Mouse (Mus musculus) stomach, embryonic 16.5 days (tissue): Measurements from ENCODE around the gene Pop4. TPM values are rescaled to one million over a fixed set of nuclear protein-coding genes. Genes with fewer than 3 reads are reported as not detected.
A peak's percentile ranks its signal among the peaks of the same experiment; 100 is the strongest.

Experiments used
- ATAC-seq: fragments of 200-750 bp; cut with Nextera tagmentation; 2 replicates; pipeline ENCODE4 v1.8.0; 2017; ENCODE audit warnings: moderate number of reproducible peaks, moderate TSS enrichment; ENCODE audit not compliant: insufficient read depth, low FRiP score
- H3K27ac ChIP-seq: fragments of 300-500 bp; sonication (generic); 2 replicates; pipeline ENCODE4 v1.5.1; 2014; ENCODE audit warnings: low read length
- H3K27me3 ChIP-seq: fragments of 300-500 bp; sonication (generic); 2 replicates; pipeline ENCODE4 v1.6.1; 2014; ENCODE audit warnings: low read length, control low read depth, mixed read lengths; ENCODE audit not compliant: control insufficient read depth, insufficient read depth
- H3K36me3 ChIP-seq: fragments of 300-500 bp; sonication (generic); 2 replicates; pipeline ENCODE4 v1.6.1; 2014; ENCODE audit warnings: low read length; ENCODE audit not compliant: control insufficient read depth, insufficient read depth
- H3K4me1 ChIP-seq: fragments of 300-500 bp; sonication (generic); 2 replicates; pipeline ENCODE4 v1.6.1; 2014; ENCODE audit warnings: low read length, control low read depth, mixed read lengths; ENCODE audit not compliant: control insufficient read depth, insufficient read depth
- H3K4me2 ChIP-seq: fragments of 300-500 bp; sonication (generic); 2 replicates; pipeline ENCODE4 v1.6.1; 2014; ENCODE audit warnings: low read depth, low read length, mixed read lengths
- H3K4me3 ChIP-seq: fragments of 300-500 bp; sonication (generic); replicated peaks from 2 replicates; pipeline ENCODE4 v1.5.1; 2014; ENCODE audit warnings: mild to moderate bottlenecking, low read length
- H3K9ac ChIP-seq: fragments of 300-500 bp; sonication (generic); 2 replicates; pipeline ENCODE4 v1.6.1; 2014; ENCODE audit warnings: low read length
- H3K9me3 ChIP-seq: fragments of 300-500 bp; sonication (generic); replicated peaks from 2 replicates; pipeline ENCODE4 v1.6.1; 2016; ENCODE audit warnings: low read length, control low read depth; ENCODE audit not compliant: control insufficient read depth
- WGBS: fragments of 180-500 bp; shearing (Covaris S2); extraction: QIAGEN DNeasy Blood & Tissue Kit; methylation state at CpG from one replicate; pipeline ENCODE4 v1.1.7; 2014; 5-methylcytosine and 5-hydroxymethylcytosine counted together
- polyA plus RNA-seq: library from polyadenylated mRNA; unstranded; fragments of >200 nt; fragmentation: Nextera tagmentation; extraction: Ambion mirVana; gene quantifications from 2 replicates; pipeline ENCODE4 v1.2.1, GENCODE M21; 2015

Pop4 gene
- polyA plus RNA-seq, 1 experiment from 2014 or later, result 47.9 TPM

DNA sequence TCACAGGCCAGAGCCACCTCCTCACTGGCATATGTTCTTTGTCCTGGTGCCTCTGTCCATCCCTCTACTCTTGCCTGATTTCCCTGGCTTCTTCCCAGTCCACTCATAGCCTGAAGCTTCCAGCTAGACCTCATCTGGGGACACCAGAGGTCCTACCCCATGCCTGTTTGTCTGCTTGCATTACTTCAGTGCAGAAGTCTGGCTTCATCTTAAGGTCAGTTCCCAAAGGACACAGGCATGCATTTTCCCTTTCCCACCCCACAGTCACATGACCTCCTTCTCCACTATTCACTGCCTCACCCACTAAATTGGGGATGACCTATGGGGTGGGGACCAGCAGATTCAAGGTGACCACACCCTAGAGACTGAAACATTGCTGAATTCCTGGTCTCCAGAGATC, 17.8 kb downstream of the Pop4 start:
- Histone ChIP-seq H3K9ac (no peak overlapping the region), H3K27ac (no peak overlapping the region), H3K4me3 (no peak overlapping the region), H3K9me3 (no peaks in the 10 kb centered on the region), H3K4me1 (no peaks in the 10 kb centered on the region), H3K36me3 (no peaks in the 10 kb centered on the region), H3K27me3 (no peaks in the 10 kb centered on the region), H3K4me2 (no peak overlapping the region)
- ATAC-seq, result no peak

GRCm38 (mm10) chr7:38251494-38252216, 19.6 kb downstream of the Pop4 start:
- WGBS, result 41% methylated on average over 5 of the region's 5 CpGs
- Histone ChIP-seq H3K36me3 (no peaks in the 10 kb centered on the region), H3K9ac (no peak overlapping the region), H3K4me2 (no peak overlapping the region), H3K27ac (no peak overlapping the region), H3K27me3 (no peaks in the 10 kb centered on the region), H3K9me3 (no peaks in the 10 kb centered on the region), H3K4me3 (no peak overlapping the region), H3K4me1 (no peaks in the 10 kb centered on the region)
- no peak for ATAC-seq

DNA sequence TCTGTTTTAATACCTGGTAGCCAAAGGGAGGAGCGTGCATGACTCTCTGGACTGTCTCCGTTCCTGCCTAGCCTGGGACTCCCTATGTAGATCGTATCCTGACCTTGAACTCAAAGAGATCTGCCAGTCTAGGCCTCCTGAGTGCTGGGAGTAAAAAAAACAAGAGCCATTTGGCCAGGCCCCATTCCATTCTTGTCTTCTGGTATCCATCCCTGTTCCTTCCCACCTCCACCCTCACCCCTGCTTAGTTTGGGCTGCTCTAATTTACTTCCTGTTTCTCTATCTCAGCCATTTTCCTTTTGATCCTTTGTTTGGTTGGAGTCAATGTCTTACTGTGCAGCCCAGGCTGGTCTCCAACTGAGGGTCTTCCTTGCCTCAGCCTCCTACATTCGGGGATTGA, 28.8 kb downstream of the Pop4 start:
- 86% methylated on average over 4 of the region's 4 CpGs for WGBS
- no peak overlapping the region for H3K4me2 ChIP-seq
- no peaks in the 10 kb centered on the region for H3K9me3 ChIP-seq
- H3K9ac ChIP-seq, result no peak overlapping the region
- H3K4me3 ChIP-seq, result no peak overlapping the region
- H3K4me1 ChIP-seq, result no peaks in the 10 kb centered on the region
- no peak for ATAC-seq
- no peaks in the 10 kb centered on the region for H3K36me3 ChIP-seq
- no peak overlapping the region for H3K27ac ChIP-seq
- H3K27me3 ChIP-seq, result no peaks in the 10 kb centered on the region

- Histone ChIP-seq H3K27ac (no peak overlapping the region), H3K9ac (no peak overlapping the region), H3K4me1 (no peaks in the 10 kb centered on the region), H3K4me2 (no peak overlapping the region), H3K27me3 (no peaks in the 10 kb centered on the region), H3K9me3 (no peaks in the 10 kb centered on the region), H3K36me3 (no peaks in the 10 kb centered on the region), H3K4me3 (no peak overlapping the region)
- no peak for ATAC-seq
Measured at GRCm38 (mm10) chr7:38237140-38237539, 34.1 kb downstream of the Pop4 start.

- Histone ChIP-seq H3K27ac (no peak overlapping the region), H3K27me3 (no peaks in the 10 kb centered on the region), H3K4me3 (no peak overlapping the region), H3K36me3 (no peaks in the 10 kb centered on the region), H3K9me3 (no peaks in the 10 kb centered on the region), H3K9ac (no peak overlapping the region), H3K4me2 (no peak overlapping the region), H3K4me1 (no peaks in the 10 kb centered on the region)
- ATAC-seq, result no peak
- 31% methylated on average over 10 of the region's 11 CpGs for WGBS
Measured at GRCm38 (mm10) chr7:38236400-38237105, 34.7 kb downstream of the Pop4 start.

GRCm38 (mm10) chr7:38230285-38230684, 40.9 kb downstream of the Pop4 start:
- no peaks in the 10 kb centered on the region for H3K27me3 ChIP-seq
- ATAC-seq, result no peak
- H3K4me2 ChIP-seq, result no peak overlapping the region
- H3K27ac ChIP-seq, result no peak overlapping the region
- no peaks in the 10 kb centered on the region for H3K36me3 ChIP-seq
- 26% methylated on average over 8 of the region's 8 CpGs for WGBS
- 0 out of 2 replicates have a peak, but pooled peaks cover 4% of the 10 kb centered on the region for H3K4me1 ChIP-seq
- no peaks in the 10 kb centered on the region for H3K9me3 ChIP-seq
- no peak overlapping the region for H3K9ac ChIP-seq
- no peak overlapping the region for H3K4me3 ChIP-seq

GRCm38 (mm10) chr7:38228329-38228728, 42.9 kb downstream of the Pop4 start:
- no peak overlapping the region for H3K27ac ChIP-seq
- H3K9ac ChIP-seq, result peak overlapping the region; percentile 72; the same call in 1 of the 2 replicates

GRCm38 (mm10) chr7:38227900-38228298, 43.3 kb downstream of the Pop4 start, which contains the start of gene Plekhf1:
TSS of gene Plekhf1 (minus strand) at chr7:38228016.
- peak within 1 kb of the TSS; percentile 61 for H3K4me3 ChIP-seq
- H3K36me3 ChIP-seq, result no peaks in the 10 kb centered on the region
- peak within 1 kb of the TSS; percentile 72 for H3K9ac ChIP-seq
- WGBS, result under 1% methylated on average over 36 of the region's 36 CpGs
- H3K9me3 ChIP-seq, result no peaks in the 10 kb centered on the region
- H3K27me3 ChIP-seq, result no peaks in the 10 kb centered on the region
- ATAC-seq, result peak; percentile 95
- H3K4me2 ChIP-seq, result peak within 1 kb of the TSS; percentile 67
- H3K4me1 ChIP-seq, result 0 out of 2 replicates have a peak, but pooled peaks cover 4% of the 10 kb centered on the region
- H3K27ac ChIP-seq, result peak within 1 kb of the TSS; percentile 70

More at GRCm38 (mm10) chr7:38228329-38228728, 42.9 kb downstream of the Pop4 start:
- 23% methylated on average over 8 of the region's 8 CpGs for WGBS
- Histone ChIP-seq H3K27me3 (no peaks in the 10 kb centered on the region), H3K4me2 (peak overlapping the region; percentile 67), H3K4me1 (0 out of 2 replicates have a peak, but pooled peaks cover 4% of the 10 kb centered on the region), H3K4me3 (peak overlapping the region; percentile 61), H3K36me3 (no peaks in the 10 kb centered on the region), H3K9me3 (no peaks in the 10 kb centered on the region)
- ATAC-seq, result no peak

GRCm38 (mm10) chr7:38227181-38227899, 43.9 kb downstream of the Pop4 start:
- Histone ChIP-seq H3K27me3 (no peaks in the 10 kb centered on the region), H3K4me3 (peak overlapping the region; percentile 61), H3K9me3 (no peaks in the 10 kb centered on the region), H3K4me2 (peak overlapping the region; percentile 67), H3K4me1 (0 out of 2 replicates have a peak, but pooled peaks cover 4% of the 10 kb centered on the region), H3K36me3 (no peaks in the 10 kb centered on the region), H3K9ac (peak overlapping the region; percentile 72), H3K27ac (peak overlapping the region; percentile 70)
- ATAC-seq, result peak; percentile 66
- 1% methylated on average over 25 of the region's 25 CpGs for WGBS
